Mouse (Mus musculus) bone marrow, adult 2 months (tissue): ENCODE data around the gene Gga3.

ENCODE experiments used
- CTCF ChIP-seq: fragments of 200-500 bp; IDR thresholded peaks from 2 replicates; pipeline ENCODE4 v1.5.1; 2011; ENCODE audit warnings: low read length, control low read depth; ENCODE audit not compliant: control insufficient read depth, insufficient read depth
- POLR2A ChIP-seq: fragments of 200-500 bp; IDR thresholded peaks from 2 replicates; pipeline ENCODE4 v1.6.1; 2011; ENCODE audit warnings: low read depth, mild to moderate bottlenecking, control low read depth, low read length, borderline replicate concordance; ENCODE audit not compliant: control insufficient read depth

- no peak for TF ChIP-seq CTCF
- no peak for TF ChIP-seq POLR2A
Observed at GRCm38 (mm10) chr11:115585573-115586100, 18.2 kb downstream of the Gga3 start.
